Mouse (Mus musculus): Measurements from ENCODE around the gene Pdcd1.

GRCm38 (mm10) chr1:94091788-94092187, 39.4 kb upstream of the Pdcd1 start:
- TF ChIP-seq POLR2A (IDR thresholded peaks at IDR 0.05; ENCODE audit: borderline replicate concordance, insufficient read depth, low read length) (no peak), CTCF (IDR thresholded peaks at IDR 0.05; ENCODE audit: borderline replicate concordance, insufficient read depth, low read depth, low read length) (no peak)

All from cerebellum, adult 2 months (tissue).